Mouse (Mus musculus) G1E (cell line): ENCODE measurements around the gene Foxr1.

Experiments used
- CTCF ChIP-seq: IDR thresholded peaks from 2 replicates; pipeline ENCODE4 v1.5.1; 2012; ENCODE audit warnings: low read depth, low read length, inconsistent platforms, mixed read lengths
- GATA1 ChIP-seq: IDR thresholded peaks from 2 replicates; pipeline ENCODE4 v1.6.1; 2012; ENCODE audit warnings: borderline replicate concordance, low read length, inconsistent platforms, mixed read lengths

- TF ChIP-seq CTCF: no peak
- no peak for TF ChIP-seq GATA1
Measured at GRCm38 (mm10) chr9:44440961-44441360, at the start of gene Foxr1.
